Mouse (Mus musculus) ES-E14 (cell line): ENCODE results near the gene Galnt4. TPM values are rescaled to one million over a fixed set of nuclear protein-coding genes. Genes with fewer than 3 reads are reported as not detected.

Experiments used
- DNase-seq: peaks from one replicate; pipeline ENCODE4 v3.0.0-alpha.2; 2013; ENCODE audit warnings: low read depth, low spot score
- H3K27ac ChIP-seq: 2 replicates; pipeline ENCODE4 v1.5.1; 2012; ENCODE audit warnings: low read depth, mild to moderate bottlenecking, low read length, moderate library complexity, mixed read lengths; ENCODE audit not compliant: poor library complexity, insufficient read depth, severe bottlenecking
- H3K36me3 ChIP-seq: 2 replicates; pipeline ENCODE4 v1.6.1; 2012; ENCODE audit warnings: mild to moderate bottlenecking, low read length, moderate library complexity, mixed read lengths; ENCODE audit not compliant: control insufficient read depth, poor library complexity, insufficient read depth, severe bottlenecking
- H3K4me1 ChIP-seq, 2 experiments: fragments of 150-350 bp in 1 of 2; sonication (generic) in 1 of 2; 2 replicates each; pipeline ENCODE4 v1.6.1; 2012; ENCODE audit warnings: low read length in 2 of 2, mild to moderate bottlenecking in 1 of 2, mixed read lengths in 1 of 2; ENCODE audit not compliant: control insufficient read depth in 2 of 2, insufficient read depth in 2 of 2, poor library complexity in 1 of 2
- H3K4me3 ChIP-seq, 2 experiments: fragments of 150-350 bp in 1 of 2; sonication (generic) in 1 of 2; 2 replicates each; pipeline ENCODE4 v1.5.1; 2012; ENCODE audit warnings: low read length in 2 of 2, low read depth in 1 of 2, mild to moderate bottlenecking in 1 of 2, mixed read lengths in 1 of 2; ENCODE audit not compliant: insufficient read depth in 1 of 2, poor library complexity in 1 of 2, severe bottlenecking in 1 of 2
- H3K9ac ChIP-seq: 2 replicates; pipeline ENCODE4 v1.6.1; 2012; ENCODE audit warnings: low read depth, mild to moderate bottlenecking, low read length, mixed read lengths; ENCODE audit not compliant: poor library complexity, insufficient read depth, severe bottlenecking
- H3K9me3 ChIP-seq: fragments of 150-350 bp; sonication (generic); 2 replicates; pipeline ENCODE4 v1.6.1; 2012; ENCODE audit warnings: low read depth, mild to moderate bottlenecking, low read length; ENCODE audit not compliant: control insufficient read depth, insufficient read depth
- CHD2 ChIP-seq: IDR thresholded peaks from 2 replicates; pipeline ENCODE4 v1.6.1; 2014; ENCODE audit warnings: mild to moderate bottlenecking, low read depth, low read length, inconsistent platforms
- HCFC1 ChIP-seq: IDR thresholded peaks from 2 replicates; pipeline ENCODE4 v1.6.1; 2012; ENCODE audit warnings: low read length, inconsistent platforms, borderline replicate concordance; ENCODE audit not compliant: insufficient read depth
- MAFK ChIP-seq: IDR thresholded peaks from 2 replicates; pipeline ENCODE4 v1.6.1; 2014; ENCODE audit warnings: mild to moderate bottlenecking, low read depth, low read length, inconsistent platforms; ENCODE audit not compliant: insufficient read depth
- ZC3H11A ChIP-seq: IDR thresholded peaks from 2 replicates; pipeline ENCODE4 v1.6.1; 2012; ENCODE audit warnings: low read depth, mild to moderate bottlenecking, inconsistent platforms, low read length, borderline replicate concordance
- ZNF384 ChIP-seq: IDR thresholded peaks from 2 replicates; pipeline ENCODE4 v1.6.1; 2012; ENCODE audit warnings: low read depth, low read length, inconsistent platforms
- in situ Hi-C, 2 experiments: fragments of 600-800 bp; cut with MboI; formaldehyde crosslinking; loops; one replicate each; pipeline ENCODE4 v1.15.1; 2025; ENCODE audit warnings: low sequenced_read_pairs in 2 of 2, inconsistent platforms in 1 of 2; ENCODE audit not compliant: unreplicated experiment in 2 of 2
- total RNA-seq: library from RNA; depleted of rRNA; stranded (reverse); fragments of 300-350 nt; gene quantifications from 2 replicates; pipeline ENCODE4 v1.2.3, GENCODE M21; 2012

Gene Galnt4
- total RNA-seq, 1 experiment = 3.7 TPM

GRCm38 (mm10) chr10:99108431-99108982 lies 548 bp downstream of the Galnt4 start:
- Histone ChIP-seq H3K9me3 (no peaks in the 10 kb centered on the region), H3K9ac (peak overlapping the region; percentile 74), H3K36me3 (peaks cover 6% of the 10 kb centered on the region; the same call in 1 of the 2 replicates), H3K27ac (no peak overlapping the region), H3K4me1 (peaks cover 0 to 2% of the 10 kb centered on the region in 2 experiments; a peak in 3 of 4 replicates), H3K4me3 (peak overlapping the region; percentile 88 to 99)
- no peak for TF ChIP-seq ZC3H11A
- no peak for TF ChIP-seq MAFK
- TF ChIP-seq ZNF384 = no peak
- no peak for TF ChIP-seq CHD2
- no peak for TF ChIP-seq HCFC1
- in situ Hi-C loops = no loop called here
- DNase-seq = no peak

GRCm38 (mm10) chr10:99113533-99113932 lies 5.6 kb downstream of the Galnt4 start:
- no peak overlapping the region for H3K9ac ChIP-seq
- peaks cover 6% of the 10 kb centered on the region; the same call in 1 of the 2 replicates for H3K36me3 ChIP-seq
- H3K27ac ChIP-seq = no peak overlapping the region
- TF ChIP-seq CHD2 = no peak
- TF ChIP-seq MAFK = no peak
- TF ChIP-seq ZC3H11A = no peak
- no peak for TF ChIP-seq ZNF384
- no peak for TF ChIP-seq HCFC1
- DNase-seq = peak; percentile 25
- H3K4me1 ChIP-seq = peaks cover 5 to 19% of the 10 kb centered on the region in 2 experiments
- H3K4me3 ChIP-seq = no peak overlapping the region
- no peaks in the 10 kb centered on the region for H3K9me3 ChIP-seq
- in situ Hi-C loops = no loop called here

- Histone ChIP-seq H3K4me3 (no peak overlapping the region), H3K9me3 (no peaks in the 10 kb centered on the region), H3K27ac (no peak overlapping the region), H3K9ac (no peak overlapping the region), H3K4me1 (peaks cover 6 to 22% of the 10 kb centered on the region in 2 experiments), H3K36me3 (peaks cover 3% of the 10 kb centered on the region; the same call in 1 of the 2 replicates)
- TF ChIP-seq ZNF384 = no peak
- TF ChIP-seq ZC3H11A = no peak
- no peak for TF ChIP-seq HCFC1
- no peak for TF ChIP-seq MAFK
- no peak for TF ChIP-seq CHD2
- DNase-seq = no peak
- in situ Hi-C loops = no loop called here
These were observed 6.3 kb downstream of the Galnt4 start for GRCm38 (mm10) chr10:99114295-99114694.

- Histone ChIP-seq H3K36me3 (no peaks in the 10 kb centered on the region), H3K4me1 (peaks cover 6 to 22% of the 10 kb centered on the region in 2 experiments; a peak in 3 of 4 replicates), H3K9me3 (no peaks in the 10 kb centered on the region), H3K4me3 (peak overlapping the region; percentile 5 to 12), H3K27ac (no peak overlapping the region; the same call in 1 of the 2 replicates), H3K9ac (peak overlapping the region; percentile 23; the same call in 1 of the 2 replicates)
- TF ChIP-seq MAFK (no peak), ZNF384 (no peak), CHD2 (no peak), ZC3H11A (no peak), HCFC1 (no peak)
- DNase-seq = no peak
- in situ Hi-C loops = no loop called here
These were observed 7.7 kb downstream of the Galnt4 start for GRCm38 (mm10) chr10:99115471-99116236.
